Mouse (Mus musculus): ENCODE results near the gene Slc22a18. TPM values are rescaled to one million over a fixed set of nuclear protein-coding genes. Genes with fewer than 3 reads are reported as not detected.

The Slc22a18 gene
- 0.26 and 0.27 TPM in 2 replicates for polyA plus RNA-seq (2016; fragmentation: Nextera tagmentation; extraction: Ambion mirVana)

GRCm38 (mm10) chr7:143473347-143474101 lies at the start of gene Slc22a18:
Gene Slc22a18, plus strand, starts transcription at chr7:143473736.
- no peak within 1 kb of the TSS for H3K4me2 ChIP-seq
- no peak within 1 kb of the TSS for H3K27ac ChIP-seq
- H3K4me1 ChIP-seq, result peaks cover 8% of the 10 kb centered on the region
- no peak for ATAC-seq (ENCODE audit: low FRiP score)
- H3K4me3 ChIP-seq (replicated peaks), result no peak within 1 kb of the TSS
- no peak within 1 kb of the TSS for H3K9ac ChIP-seq
- no peaks in the 10 kb centered on the region for H3K36me3 ChIP-seq (replicated peaks)
- no peaks in the 10 kb centered on the region for H3K9me3 ChIP-seq
- H3K27me3 ChIP-seq, result peaks cover 39% of the 10 kb centered on the region
- WGBS, result 46% methylated on average over 4 of the region's 4 CpGs

DNA sequence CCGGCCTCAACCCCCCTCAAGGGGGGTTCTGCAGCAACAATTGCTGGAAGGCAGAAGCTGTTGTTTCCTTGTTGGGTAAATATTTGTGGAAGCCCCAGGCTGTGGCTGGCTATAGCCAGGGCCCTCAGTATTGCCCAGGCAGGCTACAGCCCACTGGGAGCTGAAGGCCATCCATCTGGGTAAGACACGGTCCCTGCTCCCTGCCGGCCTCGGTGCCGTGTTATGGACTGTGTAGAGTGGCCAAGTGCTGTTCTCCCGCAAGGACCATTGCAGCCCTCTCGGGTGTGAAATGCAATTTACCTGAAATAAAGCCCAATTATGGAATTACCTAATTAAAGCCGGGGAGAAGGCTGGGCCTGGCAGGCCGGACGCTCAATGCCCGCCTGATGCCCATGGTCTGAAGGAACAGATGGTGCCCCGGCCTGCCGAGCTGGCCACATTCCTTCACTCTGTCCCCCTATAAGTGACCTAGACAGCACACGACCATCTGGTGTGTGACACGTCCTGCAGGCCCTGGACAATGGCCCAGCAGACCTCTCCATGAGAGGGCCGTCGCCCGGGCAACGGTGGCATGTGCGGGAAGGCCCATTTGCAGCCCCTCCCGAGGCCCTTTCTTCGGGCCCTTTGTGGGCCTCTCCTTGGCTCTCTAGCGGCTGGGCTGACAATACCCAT lies 45.3 kb upstream of the Slc22a18 start:
- peaks cover 23% of the 10 kb centered on the region for H3K4me1 ChIP-seq
- peak; percentile 86 for ATAC-seq (ENCODE audit: low FRiP score)
- H3K9ac ChIP-seq, result no peak overlapping the region
- peak overlapping the region; percentile 24 for H3K4me2 ChIP-seq
- H3K9me3 ChIP-seq, result no peaks in the 10 kb centered on the region
- no peak overlapping the region for H3K4me3 ChIP-seq (replicated peaks)
- WGBS, result 11% methylated on average over 23 of the region's 23 CpGs
- peaks cover 91% of the 10 kb centered on the region for H3K27me3 ChIP-seq
- H3K36me3 ChIP-seq (replicated peaks), result no peaks in the 10 kb centered on the region
- H3K27ac ChIP-seq, result peak overlapping the region; percentile 62

GRCm38 (mm10) chr7:143428814-143429499 lies 44.6 kb upstream of the Slc22a18 start:
- Histone ChIP-seq H3K9ac (no peak overlapping the region), H3K4me2 (peak overlapping the region; percentile 24), H3K36me3 (replicated peaks) (no peaks in the 10 kb centered on the region), H3K4me3 (replicated peaks) (no peak overlapping the region), H3K9me3 (no peaks in the 10 kb centered on the region), H3K27me3 (peaks cover 91% of the 10 kb centered on the region), H3K27ac (peak overlapping the region; percentile 62; the same call in 1 of the 2 replicates), H3K4me1 (peaks cover 29% of the 10 kb centered on the region)
- peak; percentile 52 for ATAC-seq (ENCODE audit: low FRiP score)
- WGBS, result 32% methylated on average over 2 of the region's 2 CpGs

DNA sequence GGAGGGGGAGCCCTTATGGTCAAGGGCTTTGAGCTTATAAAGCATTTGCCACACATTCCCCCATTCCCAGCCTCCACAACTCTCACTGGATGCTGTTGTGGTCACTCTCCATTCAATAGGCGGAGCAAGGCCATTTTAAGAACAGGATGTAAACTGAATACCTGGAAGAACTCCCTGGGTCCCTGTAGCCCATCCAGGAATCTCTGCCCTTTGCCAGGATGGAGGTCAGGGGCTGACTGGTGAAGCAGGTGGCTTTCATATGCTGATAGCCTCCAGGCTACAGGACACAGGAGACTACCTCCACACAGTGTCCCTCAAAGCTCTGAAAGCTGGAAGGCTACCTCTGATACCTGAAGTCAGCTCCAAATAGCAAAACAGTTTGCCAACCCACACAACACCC lies 40.9 kb upstream of the Slc22a18 start:
- Histone ChIP-seq H3K27me3 (peaks cover 91% of the 10 kb centered on the region), H3K4me1 (peaks cover 39% of the 10 kb centered on the region)
- no peak for ATAC-seq (ENCODE audit: low FRiP score)

DNA sequence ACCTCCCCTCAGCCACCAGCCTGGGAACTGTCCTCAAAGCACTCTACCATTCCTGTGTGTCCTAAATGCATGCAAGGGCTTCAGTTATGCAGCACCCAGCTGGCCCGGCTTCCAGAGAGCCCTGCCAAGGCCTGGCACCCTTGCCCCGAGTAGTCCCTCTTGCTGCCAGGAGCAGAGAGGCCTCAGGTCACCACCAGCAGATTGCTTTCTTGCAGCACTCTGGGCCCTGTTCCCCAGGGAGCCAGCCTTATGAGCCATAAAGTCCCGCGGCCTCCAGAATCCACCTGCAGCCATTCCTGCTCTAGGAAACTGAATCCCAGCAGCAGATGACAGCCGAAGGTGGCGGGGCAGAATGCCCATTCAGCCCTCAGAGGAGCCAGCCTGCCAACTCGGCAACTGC lies 40.2 kb upstream of the Slc22a18 start:
- WGBS, result 74% methylated on average over 7 of the region's 7 CpGs
- no peak overlapping the region for H3K27ac ChIP-seq
- ATAC-seq (ENCODE audit: low FRiP score), result no peak
- H3K27me3 ChIP-seq, result peaks cover 90% of the 10 kb centered on the region
- no peaks in the 10 kb centered on the region for H3K36me3 ChIP-seq (replicated peaks)
- H3K9ac ChIP-seq, result no peak overlapping the region
- H3K4me3 ChIP-seq (replicated peaks), result no peak overlapping the region
- peaks cover 39% of the 10 kb centered on the region for H3K4me1 ChIP-seq
- H3K4me2 ChIP-seq, result no peak overlapping the region
- H3K9me3 ChIP-seq, result no peaks in the 10 kb centered on the region

More for the DNA sequence above, 40.9 kb upstream of the Slc22a18 start:
- H3K9ac ChIP-seq, result no peak overlapping the region
- no peak overlapping the region for H3K4me2 ChIP-seq
- 85% methylated on average over 1 of the region's 1 CpGs for WGBS
- no peak overlapping the region for H3K4me3 ChIP-seq (replicated peaks)
- no peaks in the 10 kb centered on the region for H3K36me3 ChIP-seq (replicated peaks)
- H3K27ac ChIP-seq, result no peak overlapping the region
- no peaks in the 10 kb centered on the region for H3K9me3 ChIP-seq

- WGBS, result 15% methylated on average over 18 of the region's 18 CpGs
- H3K4me2 ChIP-seq, result peak overlapping the region; percentile 77
- ATAC-seq (ENCODE audit: low FRiP score), result peak; percentile 47
- peaks cover 39% of the 10 kb centered on the region for H3K4me1 ChIP-seq
- peak overlapping the region; percentile 25 for H3K27ac ChIP-seq
- H3K9ac ChIP-seq, result peak overlapping the region; percentile 65
- no peaks in the 10 kb centered on the region for H3K36me3 ChIP-seq (replicated peaks)
- H3K4me3 ChIP-seq (replicated peaks), result peak overlapping the region; percentile 44
- H3K9me3 ChIP-seq, result no peaks in the 10 kb centered on the region
- peaks cover 93% of the 10 kb centered on the region for H3K27me3 ChIP-seq
These were observed 36.2 kb upstream of the Slc22a18 start for GRCm38 (mm10) chr7:143437231-143437893.

DNA sequence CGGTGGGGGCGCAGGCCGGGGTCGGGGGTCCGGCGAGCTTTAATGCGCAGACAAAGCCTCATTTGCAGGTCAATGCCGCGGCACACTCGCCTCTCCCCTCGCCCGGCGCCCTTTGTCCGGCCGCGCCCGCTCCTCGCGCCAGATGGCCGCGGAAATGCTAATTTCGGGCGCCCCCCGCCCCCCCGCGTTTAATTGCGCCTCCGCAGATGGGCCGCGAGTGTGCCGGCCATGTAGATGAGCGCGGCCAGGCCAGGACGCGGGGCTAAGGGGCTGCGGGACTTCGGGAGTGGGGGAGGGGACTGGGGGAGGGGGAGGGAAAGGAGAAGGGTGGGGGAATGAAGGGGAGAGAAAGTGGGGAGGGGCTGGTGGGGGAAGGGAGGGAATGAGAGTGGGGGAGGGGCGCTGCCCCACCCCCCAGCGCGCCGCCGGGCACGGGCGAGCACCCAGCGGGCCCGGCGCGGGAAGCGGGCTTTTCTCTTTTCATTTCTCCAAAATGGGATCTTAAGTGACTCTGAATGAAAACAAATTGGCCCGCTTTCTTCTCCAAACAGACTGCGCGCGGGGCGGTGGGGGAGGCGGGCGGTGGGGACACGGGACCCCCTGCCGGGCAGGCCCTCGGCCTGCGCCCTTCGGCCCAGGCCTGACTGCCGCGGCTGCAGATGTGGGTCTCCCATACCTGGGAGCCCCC lies 35.5 kb upstream of the Slc22a18 start:
- peak; percentile 80 for ATAC-seq (ENCODE audit: low FRiP score)
- Histone ChIP-seq H3K36me3 (replicated peaks) (no peaks in the 10 kb centered on the region), H3K9me3 (no peaks in the 10 kb centered on the region), H3K27me3 (peaks cover 93% of the 10 kb centered on the region), H3K4me2 (peak overlapping the region; percentile 77), H3K9ac (peak overlapping the region; percentile 65), H3K4me3 (replicated peaks) (peak overlapping the region; percentile 44), H3K27ac (peak overlapping the region; percentile 25), H3K4me1 (peaks cover 44% of the 10 kb centered on the region)
- WGBS, result under 1% methylated on average over 46 of the region's 63 CpGs

GRCm38 (mm10) chr7:143438965-143439364 lies 34.6 kb upstream of the Slc22a18 start:
- no peak overlapping the region for H3K4me3 ChIP-seq (replicated peaks)
- H3K4me2 ChIP-seq, result no peak overlapping the region
- no peaks in the 10 kb centered on the region for H3K36me3 ChIP-seq (replicated peaks)
- H3K9ac ChIP-seq, result no peak overlapping the region
- ATAC-seq (ENCODE audit: low FRiP score), result no peak
- H3K4me1 ChIP-seq, result peaks cover 46% of the 10 kb centered on the region
- peaks cover 93% of the 10 kb centered on the region for H3K27me3 ChIP-seq
- H3K9me3 ChIP-seq, result no peaks in the 10 kb centered on the region
- no peak overlapping the region for H3K27ac ChIP-seq
- 76% methylated on average over 1 of the region's 1 CpGs for WGBS

DNA sequence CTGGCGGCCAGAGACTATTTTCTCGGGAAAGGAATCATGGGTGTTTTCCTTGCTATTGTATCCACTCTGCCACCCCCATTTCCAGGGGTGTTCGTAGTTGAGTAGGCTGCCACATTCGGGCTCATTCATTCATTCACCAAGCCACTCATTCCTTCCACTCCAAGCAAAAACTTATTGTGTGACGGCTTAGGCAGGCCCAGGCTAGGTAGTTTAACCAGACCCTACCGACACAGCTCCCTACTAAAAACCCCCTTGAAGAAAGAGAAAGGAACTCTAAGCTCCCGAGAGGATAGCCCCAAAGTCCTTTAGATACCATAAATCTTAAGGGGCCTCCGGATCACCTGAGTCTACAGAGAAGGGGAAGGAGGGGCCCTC lies 29.0 kb upstream of the Slc22a18 start:
- Histone ChIP-seq H3K36me3 (replicated peaks) (no peaks in the 10 kb centered on the region), H3K9me3 (no peaks in the 10 kb centered on the region), H3K4me2 (peak overlapping the region; percentile 58), H3K4me1 (peaks cover 46% of the 10 kb centered on the region), H3K4me3 (replicated peaks) (peak overlapping the region; percentile 36; the same call in 1 of the 2 replicates), H3K9ac (no peak overlapping the region), H3K27me3 (peaks cover 95% of the 10 kb centered on the region), H3K27ac (peak overlapping the region; percentile 88)
- 13% methylated on average over 8 of the region's 8 CpGs for WGBS
- no peak; the same call in 1 of the 2 replicates for ATAC-seq (ENCODE audit: low FRiP score)

DNA sequence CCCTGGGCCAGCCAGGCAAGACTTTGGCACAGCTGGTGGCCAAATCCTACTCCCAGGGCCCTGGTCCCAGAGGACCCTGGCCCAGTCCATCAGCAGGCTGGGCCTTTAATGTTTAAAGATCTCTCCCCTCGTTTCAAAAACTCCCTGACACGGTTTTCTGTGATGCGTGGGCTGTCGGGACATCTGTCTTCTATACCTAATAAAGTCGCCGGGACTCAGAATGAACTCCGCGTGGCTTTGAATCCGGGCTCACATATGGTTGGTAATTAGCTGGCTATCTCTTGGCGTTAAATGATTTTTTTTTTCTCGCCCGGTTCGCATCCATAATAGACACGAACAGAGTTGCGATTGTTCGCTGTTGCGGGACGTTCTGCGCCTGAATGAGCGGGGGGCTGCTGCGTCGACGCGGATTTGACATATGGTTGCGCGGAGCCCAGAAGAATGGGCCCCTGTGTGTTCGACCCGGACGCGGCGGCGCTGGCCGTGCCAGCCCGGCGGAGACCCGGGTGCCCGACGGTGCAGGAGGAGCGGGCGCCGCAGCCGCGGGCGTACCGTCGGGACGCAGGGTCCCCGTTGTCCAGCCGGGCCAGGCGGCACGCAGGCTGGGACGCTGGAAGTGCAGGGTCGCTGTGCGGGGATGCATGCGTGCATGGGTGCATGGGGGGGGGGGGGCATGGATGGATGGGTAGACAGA lies 28.4 kb upstream of the Slc22a18 start:
- Histone ChIP-seq H3K9me3 (no peaks in the 10 kb centered on the region), H3K27me3 (peaks cover 92% of the 10 kb centered on the region), H3K9ac (peak overlapping the region; percentile 58), H3K4me1 (peaks cover 46% of the 10 kb centered on the region), H3K27ac (peak overlapping the region; percentile 88), H3K4me3 (replicated peaks) (peak overlapping the region; percentile 36), H3K4me2 (peak overlapping the region; percentile 58), H3K36me3 (replicated peaks) (no peaks in the 10 kb centered on the region)
- peak; percentile 66 for ATAC-seq (ENCODE audit: low FRiP score)
- under 1% methylated on average over 55 of the region's 55 CpGs for WGBS
